Mouse (Mus musculus) MEL (cell line): ENCODE measurements around the gene Dynlt1a. TPM values are rescaled to one million over a fixed set of nuclear protein-coding genes. Genes with fewer than 3 reads are reported as not detected.
"Not testable (repeated sequence)": the region's sequence is repeated elsewhere in the genome, so short reads cannot be mapped to it uniquely, and the experiment has no call there.

Source experiments
- DNase-seq: peaks from one replicate; pipeline ENCODE4 v3.0.0; 2011; ENCODE audit warnings: low read depth, low spot score
- H3K27ac ChIP-seq: 2 replicates; pipeline ENCODE4 v1.5.1; 2012; ENCODE audit warnings: low read depth, mild to moderate bottlenecking, control low read depth, low read length, moderate library complexity; ENCODE audit not compliant: control insufficient read depth
- H3K27me3 ChIP-seq, 2 experiments: fragments of 150-350 bp in 1 of 2; sonication (generic) in 1 of 2; 2 replicates each; pipeline ENCODE4 v1.6.1; 2012; ENCODE audit warnings: low read length in 2 of 2, mild to moderate bottlenecking in 2 of 2, improper control_type of control experiment in 1 of 2, moderate library complexity in 1 of 2; ENCODE audit not compliant: insufficient read depth in 2 of 2, control insufficient read depth in 1 of 2
- H3K36me3 ChIP-seq, 2 experiments: 2 replicates each; pipeline ENCODE4 v1.6.1; 2012 to 2014; ENCODE audit warnings: low read length in 2 of 2, improper control_type of control experiment in 1 of 2, inconsistent platforms in 1 of 2, mild to moderate bottlenecking in 1 of 2; ENCODE audit not compliant: insufficient read depth in 2 of 2, control insufficient read depth in 1 of 2
- H3K4me1 ChIP-seq, 2 experiments: fragments of 150-350 bp in 1 of 2; sonication (generic) in 1 of 2; 2 replicates each; pipeline ENCODE4 v1.6.1; 2012; ENCODE audit warnings: low read length in 2 of 2, improper control_type of control experiment in 1 of 2, mild to moderate bottlenecking in 1 of 2; ENCODE audit not compliant: insufficient read depth in 2 of 2, control insufficient read depth in 1 of 2
- H3K4me3 ChIP-seq, 2 experiments: fragments of 150-350 bp in 1 of 2; sonication (generic) in 1 of 2; 2 replicates each; pipeline ENCODE4 v1.5.1; 2012; ENCODE audit warnings: low read depth in 2 of 2, low read length in 2 of 2, mild to moderate bottlenecking in 2 of 2, moderate library complexity in 2 of 2, control low read depth in 1 of 2, improper control_type of control experiment in 1 of 2; ENCODE audit not compliant: control insufficient read depth in 1 of 2, insufficient read depth in 1 of 2
- H3K79me2 ChIP-seq: 2 replicates; pipeline ENCODE4 v1.6.1; 2012; ENCODE audit warnings: mild to moderate bottlenecking, low read length, moderate library complexity; ENCODE audit not compliant: control insufficient read depth, poor library complexity, insufficient read depth
- H3K9ac ChIP-seq: 2 replicates; pipeline ENCODE4 v1.6.1; 2012; ENCODE audit warnings: low read depth, mild to moderate bottlenecking, control low read depth, low read length, moderate library complexity; ENCODE audit not compliant: control insufficient read depth, poor library complexity, severe bottlenecking
- H3K9me3 ChIP-seq: fragments of 150-350 bp; sonication (generic); replicated peaks from 2 replicates; pipeline ENCODE4 v1.6.1; 2012; ENCODE audit warnings: mild to moderate bottlenecking, low read length, improper control_type of control experiment, moderate library complexity; ENCODE audit not compliant: insufficient read depth
- polyA plus RNA-seq, 2 experiments: library from polyadenylated mRNA; stranded (reverse) in 1 of 2; unstranded in 1 of 2; fragments of >175 nt in 1 of 2; fragments of >200 nt in 1 of 2; gene quantifications; 2 replicates each; pipeline versions ENCODE4 v1.2.1 to v1.2.4; 2012; ENCODE audit warnings: low replicate concordance in 2 of 2, low read depth in 1 of 2; ENCODE audit not compliant: insufficient read length in 2 of 2, insufficient read depth in 1 of 2, missing spikeins in 1 of 2
- total RNA-seq: library from RNA; depleted of rRNA; stranded (reverse); fragments of 300-350 nt; gene quantifications from 2 replicates; pipeline ENCODE4 v1.2.3, GENCODE M21; 2012; rRNA removed

Gene Dynlt1a
- total and polyA plus RNA-seq, 3 experiments: 10.9 to 15.9 TPM; not detected in 1

- not testable (repeated sequence) for H3K9me3 ChIP-seq, H3K27ac ChIP-seq, H3K27me3 ChIP-seq, DNase-seq, H3K4me3 ChIP-seq, H3K9ac ChIP-seq, H3K4me1 ChIP-seq, H3K36me3 ChIP-seq, H3K79me2 ChIP-seq
These were observed 46.5 kb downstream of the Dynlt1a start for GRCm38 (mm10) chr17:6270840-6271239.

- H3K27ac ChIP-seq, H3K9ac ChIP-seq, H3K9me3 ChIP-seq, H3K27me3 ChIP-seq, DNase-seq, H3K4me1 ChIP-seq, H3K4me3 ChIP-seq, H3K79me2 ChIP-seq, H3K36me3 ChIP-seq: not testable (repeated sequence)
These were observed 47.1 kb downstream of the Dynlt1a start for GRCm38 (mm10) chr17:6269876-6270831.

- not testable (repeated sequence) for H3K4me1 ChIP-seq, H3K79me2 ChIP-seq, H3K27ac ChIP-seq, DNase-seq, H3K27me3 ChIP-seq, H3K36me3 ChIP-seq, H3K4me3 ChIP-seq, H3K9me3 ChIP-seq, H3K9ac ChIP-seq
These were observed 60.2 kb downstream of the Dynlt1a start for GRCm38 (mm10) chr17:6257070-6257456.

GRCm38 (mm10) chr17:6256400-6257069, 60.8 kb downstream of the Dynlt1a start, which contains the start of gene Tmem181a:
TSS of gene Tmem181a (plus strand) at chr17:6256860.
- H3K27ac ChIP-seq, H3K79me2 ChIP-seq, H3K9ac ChIP-seq: not testable (repeated sequence)

More at GRCm38 (mm10) chr17:6256400-6257069, 60.8 kb downstream of the Dynlt1a start, which contains the start of gene Tmem181a:
- H3K27me3 ChIP-seq, H3K4me1 ChIP-seq, H3K4me3 ChIP-seq, H3K9me3 ChIP-seq, DNase-seq, H3K36me3 ChIP-seq: not testable (repeated sequence)

Other genes with a start within 250 kb of the Dynlt1a start
- gene Serac1, start 237.8 kb downstream of the Dynlt1a start, total RNA-seq: 4.1 and 4.2 TPM in 2 replicates
- gene Serac1, start 237.8 kb downstream of the Dynlt1a start, polyA plus RNA-seq: 1 to 10 TPM in 1 of 2 experiments, not detected in 1; 5.9 TPM
- gene Gtf2h5, start 237.7 kb downstream of the Dynlt1a start, total RNA-seq: 90.7 and 90.9 TPM in 2 replicates
- gene Gtf2h5, start 237.7 kb downstream of the Dynlt1a start, polyA plus RNA-seq: 10 to 100 TPM in 1 of 2 experiments, not detected in 1; 78.3 TPM
- 49.0 and 59.2 TPM in 2 replicates for gene Tulp4, start 211.1 kb downstream of the Dynlt1a start, total RNA-seq
- 1 to 10 TPM in 1 of 2 experiments, not detected in 1; 7.7 TPM for gene Tulp4, start 211.1 kb downstream of the Dynlt1a start, polyA plus RNA-seq
- 6.0 and 6.5 TPM in 2 replicates for gene Tmem181a, start 60.6 kb downstream of the Dynlt1a start, total RNA-seq
- gene Tmem181a, start 60.6 kb downstream of the Dynlt1a start, polyA plus RNA-seq: 10 to 100 TPM; 10.8 to 25.5 TPM
- gene Dynlt1b, start 112.6 kb upstream of the Dynlt1a start, total RNA-seq: 162 and 184 TPM in 2 replicates
- gene Dynlt1b, start 112.6 kb upstream of the Dynlt1a start, polyA plus RNA-seq: 100 to 1,000 TPM in 1 of 2 experiments, not detected in 1; 263 TPM